Mouse (Mus musculus) adrenal gland, postnatal 25 days (tissue): ENCODE data around the gene Lmod3. TPM values are rescaled to one million over a fixed set of nuclear protein-coding genes. Genes with fewer than 3 reads are reported as not detected.
"Not testable (repeated sequence)": the region's sequence is repeated elsewhere in the genome, so short reads cannot be mapped to it uniquely, and the experiment has no call there.

Source experiments
- DNase-seq: peaks from one replicate; pipeline ENCODE4 v3.0.0; 2021; ENCODE audit warnings: mixed read lengths
- total RNA-seq: library from RNA; stranded (reverse); gene quantifications from 2 replicates; pipeline ENCODE4 v1.2.3, GENCODE M21; 2021

Gene Lmod3
- total RNA-seq, 1 experiment from 2014 or later, result not detected

GRCm38 (mm10) chr6:97276366-97276765, 23.8 kb upstream of the Lmod3 start:
- DNase-seq, result no peak

- DNase-seq, result no peak
Measured at GRCm38 (mm10) chr6:97275760-97276159, 23.2 kb upstream of the Lmod3 start.

- no peak for DNase-seq
Measured at GRCm38 (mm10) chr6:97273777-97274176, 21.2 kb upstream of the Lmod3 start.

- no peak for DNase-seq
Measured at GRCm38 (mm10) chr6:97273058-97273710, 20.6 kb upstream of the Lmod3 start.

GRCm38 (mm10) chr6:97272349-97272748, 19.8 kb upstream of the Lmod3 start:
- DNase-seq, result no peak

GRCm38 (mm10) chr6:97269596-97269995, 17.0 kb upstream of the Lmod3 start:
- no peak for DNase-seq

GRCm38 (mm10) chr6:97267132-97267531, 14.6 kb upstream of the Lmod3 start:
- no peak for DNase-seq

GRCm38 (mm10) chr6:97266661-97267060, 14.1 kb upstream of the Lmod3 start:
- no peak for DNase-seq

GRCm38 (mm10) chr6:97265705-97266104, 13.1 kb upstream of the Lmod3 start:
- no peak for DNase-seq

- no peak for DNase-seq
Measured at GRCm38 (mm10) chr6:97265240-97265639, 12.7 kb upstream of the Lmod3 start.

GRCm38 (mm10) chr6:97263750-97264149, 11.2 kb upstream of the Lmod3 start:
- DNase-seq, result not testable (repeated sequence)

- no peak for DNase-seq
Measured at GRCm38 (mm10) chr6:97262229-97262628, 9.7 kb upstream of the Lmod3 start.

- not testable (repeated sequence) for DNase-seq
Measured at GRCm38 (mm10) chr6:97259926-97260325, 7.4 kb upstream of the Lmod3 start.

- no peak for DNase-seq
Measured at GRCm38 (mm10) chr6:97258489-97258888, 5.9 kb upstream of the Lmod3 start.

- no peak for DNase-seq
Measured at GRCm38 (mm10) chr6:97252086-97252485, 473 bp downstream of the Lmod3 start.

- DNase-seq, result peak; percentile 33
Measured at GRCm38 (mm10) chr6:97250966-97251365, 1.6 kb downstream of the Lmod3 start.

- no peak for DNase-seq
Measured at GRCm38 (mm10) chr6:97245200-97245599, 7.4 kb downstream of the Lmod3 start.

- no peak for DNase-seq
Measured at GRCm38 (mm10) chr6:97242522-97242921, 10.0 kb downstream of the Lmod3 start.

- DNase-seq, result no peak
Measured at GRCm38 (mm10) chr6:97240092-97240491, 12.5 kb downstream of the Lmod3 start.

GRCm38 (mm10) chr6:97239360-97239759, 13.2 kb downstream of the Lmod3 start:
- no peak for DNase-seq

- DNase-seq, result no peak
Measured at GRCm38 (mm10) chr6:97236088-97236487, 16.5 kb downstream of the Lmod3 start.

GRCm38 (mm10) chr6:97234911-97235668, 17.5 kb downstream of the Lmod3 start:
- DNase-seq, result no peak

- no peak for DNase-seq
Measured at GRCm38 (mm10) chr6:97227067-97227847, 25.3 kb downstream of the Lmod3 start.
